Mouse (Mus musculus): ENCODE data around the gene Pqlc2.

Pqlc2 gene

DNA sequence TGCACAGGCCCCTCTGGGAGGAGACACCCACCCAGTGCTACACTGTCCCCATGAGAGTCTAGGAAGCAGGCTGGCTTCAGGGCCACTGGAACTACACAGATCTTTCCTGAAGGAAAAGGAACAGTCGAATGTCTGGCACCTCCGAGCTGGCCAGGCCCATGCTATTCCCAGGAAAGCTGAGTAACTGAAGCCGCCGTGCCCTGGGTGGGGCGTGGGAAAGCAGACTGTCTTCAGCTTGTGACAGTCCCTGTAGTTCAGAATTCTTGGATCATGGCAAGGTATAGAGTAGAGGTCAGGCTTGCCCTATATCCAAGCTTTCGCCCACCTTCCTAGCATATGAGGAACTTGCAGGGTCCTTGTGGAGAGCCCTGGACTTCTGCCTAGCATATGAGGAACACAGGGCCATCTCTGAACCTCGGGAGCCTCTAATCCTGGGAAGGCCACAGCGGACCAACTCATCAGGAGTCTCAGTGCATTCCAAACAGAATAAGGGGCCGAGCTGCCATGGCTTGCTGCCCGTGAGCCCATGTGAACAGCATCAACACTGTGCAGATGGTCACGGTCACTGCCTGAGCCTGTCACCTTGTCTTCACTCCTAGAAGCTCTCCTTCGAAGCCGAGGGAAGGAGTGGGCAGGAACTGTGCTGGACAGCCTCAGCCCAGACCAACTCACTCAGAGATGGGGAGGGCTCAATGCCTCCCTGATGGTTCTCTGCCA is 44.6 kb downstream of the Pqlc2 start:
- in situ Hi-C loops (cut with MseI, MboI) = no loop called here

DNA sequence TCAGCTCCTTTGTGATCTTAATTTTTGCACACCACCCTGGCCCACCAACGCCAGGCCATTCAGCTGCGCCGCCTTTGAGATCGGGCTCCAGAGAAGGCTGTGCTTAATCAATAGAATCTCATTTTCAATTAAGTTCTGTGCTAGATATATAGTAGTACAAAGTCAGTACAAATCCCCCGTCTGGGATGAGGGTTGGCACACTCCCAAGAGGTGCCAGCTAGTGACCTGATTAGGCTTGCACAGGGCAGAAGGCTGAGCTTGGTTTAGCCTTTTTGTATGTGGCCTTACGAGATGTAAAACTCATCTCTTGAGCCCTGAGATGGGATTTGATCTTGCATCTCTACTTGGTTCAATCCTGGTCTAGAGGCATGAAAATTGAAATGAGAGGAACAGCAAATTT is 47.5 kb downstream of the Pqlc2 start:
- in situ Hi-C loops (cut with MseI, MboI) = no loop called here

DNA sequence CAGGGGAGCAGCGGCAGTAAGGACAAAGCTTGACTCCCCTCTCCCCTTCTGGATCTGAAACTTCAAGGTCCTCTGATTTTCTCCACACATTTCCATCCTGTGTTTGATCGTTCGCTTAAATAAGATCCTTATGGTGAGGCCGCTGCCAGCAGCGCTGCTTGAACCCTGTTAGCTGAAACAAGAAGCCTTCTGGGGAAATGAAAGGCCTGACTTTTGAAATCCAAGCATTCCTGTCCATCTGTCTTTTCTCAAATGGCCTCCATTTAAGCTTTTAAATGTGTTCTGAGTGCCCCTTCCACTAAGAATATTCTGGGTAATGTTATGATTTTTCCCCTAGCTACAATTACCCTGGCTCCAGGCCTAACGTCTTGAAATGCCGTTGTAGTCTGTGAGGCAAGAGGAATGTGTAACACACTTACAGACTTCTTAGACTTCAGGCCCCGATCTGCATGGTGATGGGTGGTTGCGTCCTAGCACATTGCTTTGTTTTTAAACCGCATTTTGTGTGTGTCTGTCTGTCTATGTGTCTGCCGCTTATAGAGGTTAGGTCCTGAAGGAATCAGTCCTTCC is 51.1 kb downstream of the Pqlc2 start:
- in situ Hi-C loops (cut with MseI, MboI) = no loop called here

DNA sequence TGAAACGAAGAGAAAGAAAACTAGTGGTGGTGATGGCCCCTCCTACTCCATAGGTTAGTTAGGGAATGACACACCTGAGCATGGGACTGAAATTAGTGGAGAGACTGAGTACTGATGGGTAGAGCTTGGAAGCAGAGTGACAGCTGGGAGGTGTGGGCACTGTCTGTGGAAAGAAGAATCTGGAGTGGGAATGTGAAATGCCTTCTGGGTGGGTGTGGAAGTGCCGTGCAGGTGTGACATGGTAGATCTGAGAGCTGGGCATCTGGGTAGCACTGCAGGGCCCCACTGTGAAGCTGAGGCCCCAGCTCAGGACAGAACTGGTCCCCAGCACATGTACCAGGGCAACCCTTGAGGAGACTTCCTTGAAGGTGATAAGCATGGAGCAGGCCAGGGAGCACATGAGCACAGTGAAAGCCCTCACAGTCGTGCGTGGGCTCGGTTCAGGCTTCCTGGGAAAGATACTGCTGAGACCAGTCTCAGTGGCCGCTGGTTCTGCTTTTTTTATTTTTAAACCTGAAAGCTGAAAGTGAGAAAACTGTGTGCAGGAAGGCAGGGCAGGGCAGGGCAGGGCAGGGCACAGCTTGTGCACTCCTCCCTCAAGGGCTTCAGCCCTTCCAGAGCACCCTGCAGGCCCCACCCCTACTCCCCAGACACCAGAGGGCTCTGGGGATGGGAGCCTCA is 51.7 kb downstream of the Pqlc2 start:
- in situ Hi-C loops (cut with MseI, MboI) = no loop called here

DNA sequence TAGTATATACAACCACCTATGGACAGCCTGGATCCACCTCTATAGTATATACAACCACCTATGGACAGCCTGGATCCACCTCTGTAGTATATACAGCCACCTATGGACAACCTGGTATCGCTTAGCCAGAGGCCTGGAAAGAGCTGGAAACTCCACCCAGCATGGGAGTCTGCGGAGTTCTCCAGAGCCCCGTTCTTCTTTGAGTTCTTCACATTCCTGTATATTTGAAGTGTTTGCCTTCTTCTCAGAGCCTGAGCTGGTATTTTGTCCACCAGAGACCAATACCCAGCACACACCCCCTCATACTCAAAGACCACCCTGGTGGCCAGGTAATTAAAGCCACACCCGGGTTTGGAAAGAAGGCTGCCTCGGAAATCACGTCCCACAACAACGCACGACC is 53.8 kb downstream of the Pqlc2 start:
- in situ Hi-C loops (cut with MseI, MboI) = no loop called here

DNA sequence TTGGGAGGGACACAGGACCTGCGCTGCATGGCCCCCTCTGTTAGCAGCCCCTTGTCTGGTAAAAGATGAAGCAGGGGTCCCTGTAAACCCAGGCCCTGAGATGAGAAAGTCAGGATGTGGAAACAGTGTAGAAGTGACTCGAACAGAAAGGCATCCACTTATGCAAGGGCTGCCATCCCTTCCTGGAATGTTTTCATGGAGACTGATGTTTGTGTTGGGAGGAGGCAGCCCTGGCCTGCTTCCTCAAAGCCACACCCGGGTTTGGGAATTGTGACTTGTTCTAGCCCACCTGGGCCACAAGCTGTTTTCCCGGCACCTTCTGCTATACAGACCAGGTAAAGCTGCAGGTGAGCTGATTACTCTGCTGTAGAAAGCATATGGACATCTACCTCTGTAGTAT is 54.4 kb downstream of the Pqlc2 start:
- in situ Hi-C loops (cut with MseI, MboI) = no loop called here

DNA sequence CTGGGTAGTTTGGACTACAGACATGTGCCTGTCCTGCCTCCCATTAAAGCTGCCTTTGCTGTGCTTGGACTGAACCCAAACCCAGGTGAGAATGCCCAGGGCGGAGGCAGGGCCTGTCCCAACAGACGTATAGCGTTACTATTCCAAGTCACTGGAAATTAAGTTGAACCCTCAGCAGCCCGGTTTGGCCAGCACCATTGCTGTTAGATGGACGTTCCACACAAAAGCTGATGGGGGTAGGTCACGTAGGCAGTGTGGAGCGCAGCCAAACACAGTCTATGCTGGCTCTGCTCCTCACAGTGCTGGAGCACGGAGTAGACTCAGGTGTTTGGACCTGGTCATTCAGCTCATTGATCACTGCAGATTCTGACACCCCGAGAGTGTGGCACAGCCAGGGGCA is 57.3 kb downstream of the Pqlc2 start:
- in situ Hi-C loops (cut with MseI, MboI) = no loop called here

DNA sequence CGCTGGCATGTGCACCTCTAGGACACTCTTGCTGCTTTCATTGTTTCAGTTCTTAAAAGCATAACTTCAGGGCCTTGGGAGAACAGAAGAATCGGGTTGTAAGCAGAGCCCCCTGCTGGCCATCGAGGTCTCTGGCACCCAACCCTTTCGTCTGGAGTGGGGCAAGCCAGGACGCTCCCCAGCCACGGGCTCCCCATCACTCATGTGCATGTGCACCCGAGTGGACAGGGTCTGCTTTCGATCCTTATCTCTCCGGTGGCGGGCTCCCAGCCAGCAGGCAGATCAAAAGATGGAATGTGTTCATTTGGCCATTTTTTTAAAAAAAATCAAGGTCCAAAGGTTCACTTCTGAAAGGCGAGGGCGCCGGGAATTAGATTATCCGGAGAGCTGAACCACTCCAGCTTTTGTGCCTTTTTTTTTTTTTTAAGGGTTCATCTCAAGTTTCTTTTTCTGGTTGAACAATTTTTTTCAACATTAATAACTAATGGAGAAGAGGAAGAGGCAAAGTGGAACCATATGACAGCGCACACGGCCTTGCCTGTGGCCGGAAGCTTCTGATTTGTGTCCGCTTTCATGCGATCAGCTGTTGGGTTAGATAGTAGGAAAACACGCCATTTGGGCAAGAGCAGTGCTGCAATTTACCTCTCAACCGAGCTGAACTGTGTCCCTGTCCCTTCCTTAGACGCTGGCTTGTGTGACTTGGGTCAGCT is 58.3 kb downstream of the Pqlc2 start:
- in situ Hi-C loops (cut with MseI, MboI) = no loop called here

DNA sequence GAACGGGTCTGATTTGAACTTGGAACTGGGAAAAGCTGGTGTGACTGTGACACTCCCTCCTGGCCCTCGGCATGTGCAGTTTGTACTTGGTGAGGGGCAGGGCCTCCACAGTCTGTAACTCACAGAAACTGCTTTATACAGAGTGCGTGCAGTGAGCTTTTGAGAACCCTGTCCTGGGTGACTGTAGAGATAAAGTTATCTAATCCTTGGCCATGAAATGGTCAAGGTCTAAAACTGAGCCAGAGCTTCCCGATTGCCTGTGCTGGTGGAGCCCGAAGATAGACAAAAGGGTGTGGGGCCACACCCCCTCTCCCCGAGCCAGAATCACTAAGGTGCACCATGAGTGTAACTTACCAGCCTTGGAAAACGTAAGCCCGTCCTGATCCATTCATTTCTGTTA is 59.6 kb downstream of the Pqlc2 start:
- in situ Hi-C loops (cut with MseI, MboI) = no loop called here

DNA sequence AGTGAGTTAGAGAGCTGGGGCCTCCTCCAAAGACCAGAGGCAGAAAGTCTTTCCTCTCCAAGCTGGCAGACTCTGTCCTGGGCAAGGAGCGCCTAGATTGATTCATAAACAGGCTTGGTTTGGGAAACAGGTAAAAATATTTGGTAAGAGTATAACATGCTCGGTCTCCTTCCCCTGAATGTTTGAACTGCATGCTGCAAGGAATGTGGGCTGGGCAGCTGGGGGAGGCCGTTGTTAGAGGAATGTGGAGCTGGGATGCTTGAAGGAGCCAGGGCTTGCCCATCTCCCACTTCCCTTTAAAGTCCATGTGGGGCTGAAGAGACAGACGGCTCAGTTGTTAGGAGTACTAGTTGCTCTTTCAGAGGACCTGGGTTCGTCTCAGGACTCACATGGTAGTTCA is 60.5 kb downstream of the Pqlc2 start:
- in situ Hi-C loops (cut with MseI, MboI) = no loop called here

DNA sequence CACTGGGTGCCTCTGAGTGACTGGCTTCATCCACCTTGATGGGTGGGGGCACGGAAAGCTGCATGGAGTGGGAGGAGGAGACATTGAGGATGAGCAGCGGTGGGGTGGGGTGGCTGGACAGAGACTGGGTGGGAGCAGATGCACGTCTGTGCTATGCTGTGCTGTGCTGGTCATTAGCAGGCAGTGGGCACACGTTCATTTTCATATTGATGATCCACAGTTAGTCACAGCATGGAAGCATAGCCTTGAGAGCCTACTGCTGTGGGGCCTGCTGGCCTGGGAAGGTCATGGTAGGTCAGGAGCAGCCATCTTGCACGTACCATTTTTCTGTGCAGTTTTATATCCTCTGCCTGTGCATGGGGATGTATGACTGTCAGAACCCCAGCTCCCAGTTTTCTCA is 61.8 kb downstream of the Pqlc2 start:
- in situ Hi-C loops (cut with MseI, MboI) = no loop called here

DNA sequence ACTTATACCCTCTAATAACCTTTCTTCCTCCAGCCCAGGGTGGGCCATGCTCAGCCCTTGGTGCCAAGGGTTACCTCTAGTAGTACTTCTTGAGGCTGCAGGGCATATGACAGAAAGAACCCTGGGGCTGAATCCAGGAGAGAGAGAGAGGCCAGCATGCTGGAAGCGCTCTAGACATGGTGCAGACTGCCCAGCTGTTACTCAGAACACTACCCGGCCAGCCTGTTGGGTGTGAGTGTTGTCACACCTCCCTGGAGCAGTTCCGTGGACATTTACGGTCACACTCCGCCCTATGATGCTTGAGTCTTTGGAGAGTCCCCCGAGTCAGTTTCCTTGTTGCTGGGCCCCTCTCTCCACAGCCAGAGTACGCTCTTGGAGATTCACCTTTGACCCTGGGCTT is 62.5 kb downstream of the Pqlc2 start:
- in situ Hi-C loops (cut with MseI, MboI) = no loop called here

DNA sequence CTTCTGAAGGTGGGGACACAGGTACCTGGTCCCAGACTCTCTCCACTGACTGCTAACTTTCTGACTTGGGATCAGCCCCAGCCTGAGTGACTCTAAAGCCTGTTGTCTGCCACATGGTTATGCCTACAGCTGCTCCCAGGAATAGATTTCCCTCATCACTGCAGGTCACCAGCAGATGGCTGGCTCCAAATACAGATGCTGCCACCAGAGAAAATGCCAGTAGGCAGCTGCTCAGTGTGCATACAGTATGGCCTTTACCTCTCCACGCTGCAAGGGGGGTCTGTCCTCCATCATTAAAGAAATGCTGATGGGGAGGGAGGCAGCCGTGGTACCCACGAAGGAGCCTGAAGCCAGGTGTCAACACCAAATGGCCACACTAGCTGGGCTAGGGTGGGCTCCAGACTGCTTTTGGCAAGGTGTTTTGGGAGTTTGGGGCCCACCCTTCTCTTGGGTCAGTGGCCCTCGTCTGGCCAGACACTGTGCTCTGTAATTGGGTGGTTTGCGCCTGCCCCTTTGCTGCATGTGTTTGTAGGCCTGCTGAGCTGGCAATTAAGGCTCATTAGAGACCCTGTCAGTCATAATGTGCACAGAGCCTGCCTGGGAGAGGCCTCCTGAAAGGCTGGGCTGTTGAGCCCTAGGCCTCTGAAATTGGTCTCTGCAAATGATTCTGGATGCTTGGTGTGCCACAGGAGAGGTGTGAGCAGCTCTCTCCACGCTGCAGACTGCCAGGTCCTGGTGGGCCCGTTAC is 64.2 kb downstream of the Pqlc2 start:
- in situ Hi-C loops (cut with MseI, MboI) = no loop called here

DNA sequence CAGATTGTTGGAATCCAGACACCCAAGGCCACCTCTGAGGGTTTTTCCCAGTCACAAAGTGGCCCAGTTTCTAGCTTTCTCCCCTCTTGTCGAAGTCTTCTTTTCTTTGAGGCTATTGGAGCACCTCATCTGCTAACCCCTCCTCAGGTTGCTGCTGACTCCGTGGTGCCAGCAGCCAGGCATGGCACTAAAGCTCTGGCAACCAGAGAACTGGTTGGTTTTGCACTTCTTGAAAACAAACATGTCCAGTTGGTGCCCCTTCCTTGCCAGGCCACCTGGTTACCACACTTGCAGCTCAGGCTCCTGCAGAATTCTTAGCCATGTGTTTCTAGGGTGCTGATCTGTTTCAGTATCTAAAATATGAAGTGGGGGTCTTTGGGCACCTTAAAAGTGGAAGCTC is 65.0 kb downstream of the Pqlc2 start:
- in situ Hi-C loops (cut with MseI, MboI) = no loop called here

DNA sequence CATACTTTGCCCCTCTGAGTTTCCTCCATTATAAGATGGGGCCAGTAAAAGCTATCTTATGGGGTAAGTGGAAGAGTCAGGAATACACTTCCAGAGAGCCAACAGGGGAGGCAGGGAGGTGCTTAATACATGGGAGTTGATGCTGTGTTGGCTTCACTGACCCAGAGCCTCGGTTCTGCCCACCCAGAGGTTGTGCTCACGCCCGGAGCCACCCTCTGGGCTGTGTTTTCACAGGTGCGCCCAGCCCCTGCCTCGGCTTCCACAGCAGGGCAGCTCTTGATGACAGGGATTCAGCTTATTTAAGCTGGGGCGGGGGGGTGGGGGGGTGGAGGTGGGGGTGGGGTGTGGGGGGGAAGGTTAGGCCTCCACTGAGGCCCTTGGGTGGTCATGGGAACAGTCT is 65.7 kb downstream of the Pqlc2 start:
- in situ Hi-C loops (cut with MseI, MboI) = no loop called here

DNA sequence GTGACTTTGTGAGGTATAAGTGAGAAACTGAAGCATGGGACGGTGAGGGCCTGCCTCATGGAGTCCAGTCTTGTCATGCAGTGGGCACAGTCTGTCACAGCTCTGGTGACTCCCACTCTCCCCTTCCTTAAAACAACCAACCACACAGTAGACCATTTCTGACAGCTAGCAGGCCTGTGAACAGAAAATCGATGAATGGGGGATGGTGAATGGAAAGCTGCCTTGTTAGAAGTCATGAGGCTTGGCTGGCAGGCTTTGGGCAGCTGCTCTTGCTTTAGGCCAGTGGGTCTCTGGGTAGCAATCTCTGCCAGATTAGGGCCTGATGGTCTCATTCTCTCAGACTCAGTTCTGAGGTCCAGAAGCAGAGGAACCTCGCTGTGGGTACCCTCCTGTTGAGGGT is 66.3 kb downstream of the Pqlc2 start:
- in situ Hi-C loops (cut with MseI, MboI) = no loop called here
